Mouse (Mus musculus): Measurements from ENCODE around the gene B2m. TPM values are rescaled to one million over a fixed set of nuclear protein-coding genes. Genes with fewer than 3 reads are reported as not detected.

Gene B2m
- total and polyA plus RNA-seq, 3 experiments, result 108 to 1,161 (median 229) TPM

DNA sequence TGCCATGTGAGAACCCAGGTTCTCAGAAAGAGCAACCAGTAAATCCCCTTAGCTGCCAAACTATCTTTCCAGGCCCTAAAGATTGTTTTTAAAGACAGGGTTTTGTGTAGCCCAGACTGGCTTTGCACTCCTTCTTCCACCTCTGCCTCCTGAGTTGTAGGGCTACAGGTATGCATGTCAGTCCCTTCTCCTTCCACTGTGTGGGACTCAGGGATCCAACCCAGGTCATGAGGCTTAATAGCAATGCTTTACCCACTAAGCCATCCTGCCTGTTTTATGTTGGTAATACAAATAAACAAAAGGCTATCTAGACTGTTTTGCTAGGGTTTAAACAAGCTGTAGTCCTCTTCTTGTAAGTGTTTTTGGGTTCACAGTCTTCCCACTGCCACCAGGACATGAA, 10.1 kb downstream of the B2m start:
- Histone ChIP-seq H3K4me1 (ENCODE audit: control insufficient read depth in 1 of 2, insufficient read depth in 2 of 2, low read length in 2 of 2) (peaks cover 2 to 8% of the 10 kb centered on the region in 2 experiments; a peak in 3 of 4 replicates), H3K4me3 (ENCODE audit: control insufficient read depth in 1 of 2, insufficient read depth in 1 of 2, low read depth in 2 of 2, low read length in 2 of 2) (no peak overlapping the region), H3K36me3 (ENCODE audit: control insufficient read depth in 1 of 2, insufficient read depth in 2 of 2, low read length in 2 of 2) (peaks cover 3 to 10% of the 10 kb centered on the region in 2 experiments; a peak in 3 of 4 replicates), H3K27ac (ENCODE audit: control insufficient read depth, low read depth, low read length) (no peak overlapping the region), H3K9me3 (replicated peaks; ENCODE audit: insufficient read depth, low read length) (no peaks in the 10 kb centered on the region), H3K27me3 (ENCODE audit: control insufficient read depth in 1 of 2, insufficient read depth in 2 of 2, low read length in 2 of 2) (no peaks in the 10 kb centered on the region), H3K79me2 (ENCODE audit: control insufficient read depth, insufficient read depth, low read length, poor library complexity) (no peaks in the 10 kb centered on the region), H3K9ac (ENCODE audit: control insufficient read depth, low read depth, low read length, poor library complexity, severe bottlenecking) (no peak overlapping the region)
- DNase-seq (ENCODE audit: low read depth, low spot score), result no peak
- TF ChIP-seq USF2 (IDR thresholded peaks at IDR 0.05; ENCODE audit: borderline replicate concordance in 1 of 2, insufficient read depth in 1 of 2, low read depth in 1 of 2, low read length in 2 of 2), result no peak
- no peak for TF ChIP-seq USF1 (IDR thresholded peaks at IDR 0.05; ENCODE audit: low read depth, low read length)
- TF ChIP-seq ETS1 (IDR thresholded peaks at IDR 0.05; ENCODE audit: low read depth, low read length), result no peak
- no peak for TF ChIP-seq NRF1 (IDR thresholded peaks at IDR 0.05; ENCODE audit: insufficient read depth, low read depth, low read length, poor library complexity, severe bottlenecking)
- TF ChIP-seq HCFC1 (IDR thresholded peaks at IDR 0.05; ENCODE audit: low read depth, low read length), result no peak

- Histone ChIP-seq H3K36me3 (ENCODE audit: control insufficient read depth in 1 of 2, insufficient read depth in 2 of 2, low read length in 2 of 2) (peaks cover 0 to 6% of the 10 kb centered on the region in 2 experiments; a peak in 3 of 4 replicates), H3K9ac (ENCODE audit: control insufficient read depth, low read depth, low read length, poor library complexity, severe bottlenecking) (no peak overlapping the region), H3K9me3 (replicated peaks; ENCODE audit: insufficient read depth, low read length) (no peaks in the 10 kb centered on the region), H3K4me1 (ENCODE audit: control insufficient read depth in 1 of 2, insufficient read depth in 2 of 2, low read length in 2 of 2) (peaks cover 2 to 4% of the 10 kb centered on the region in 2 experiments; a peak in 3 of 4 replicates), H3K79me2 (ENCODE audit: control insufficient read depth, insufficient read depth, low read length, poor library complexity) (no peaks in the 10 kb centered on the region), H3K4me3 (ENCODE audit: control insufficient read depth in 1 of 2, insufficient read depth in 1 of 2, low read depth in 2 of 2, low read length in 2 of 2) (no peak overlapping the region), H3K27me3 (ENCODE audit: control insufficient read depth in 1 of 2, insufficient read depth in 2 of 2, low read length in 2 of 2) (no peaks in the 10 kb centered on the region), H3K27ac (ENCODE audit: control insufficient read depth, low read depth, low read length) (no peak overlapping the region)
- DNase-seq (ENCODE audit: low read depth, low spot score), result no peak
- TF ChIP-seq EP300 (IDR thresholded peaks at IDR 0.05; ENCODE audit: low read depth in 1 of 2, low read length in 2 of 2), result no peak
- no peak for TF ChIP-seq ETS1 (IDR thresholded peaks at IDR 0.05; ENCODE audit: low read depth, low read length)
- no peak for TF ChIP-seq TCF12 (IDR thresholded peaks at IDR 0.05; ENCODE audit: low read depth, low read length)
- no peak for TF ChIP-seq CTCF (IDR thresholded peaks at IDR 0.05 in 2 of 3, conservative IDR thresholded peaks at IDR 0.05 in 1 of 3; ENCODE audit: control insufficient read depth in 1 of 3, insufficient read depth in 1 of 3, low read depth in 2 of 3, low read length in 3 of 3, poor library complexity in 1 of 3, severe bottlenecking in 1 of 3)
- no peak for TF ChIP-seq UBTF (IDR thresholded peaks at IDR 0.05; ENCODE audit: borderline replicate concordance, insufficient read depth, low read depth, low read length)
- TF ChIP-seq NELFE (IDR thresholded peaks at IDR 0.05; ENCODE audit: low read depth, low read length), result no peak
- no peak for TF ChIP-seq USF2 (IDR thresholded peaks at IDR 0.05; ENCODE audit: borderline replicate concordance in 1 of 2, insufficient read depth in 1 of 2, low read depth in 1 of 2, low read length in 2 of 2)
- TF ChIP-seq POLR2AphosphoS2 (IDR thresholded peaks at IDR 0.05; ENCODE audit: low read length), result no peak
- TF ChIP-seq RCOR1 (IDR thresholded peaks at IDR 0.05; ENCODE audit: low read depth, low read length), result no peak
- TF ChIP-seq GABPA (IDR thresholded peaks at IDR 0.05; ENCODE audit: low read depth, low read length), result no peak
- TF ChIP-seq ZC3H11A (IDR thresholded peaks at IDR 0.05; ENCODE audit: low read depth, low read length), result no peak
- no peak for TF ChIP-seq POLR2A (IDR thresholded peaks at IDR 0.05; ENCODE audit: control insufficient read depth in 1 of 2, insufficient read depth in 1 of 2, low read depth in 1 of 2, low read length in 2 of 2, poor library complexity in 1 of 2)
- no peak for TF ChIP-seq E2F4 (IDR thresholded peaks at IDR 0.05; ENCODE audit: borderline replicate concordance, low read depth, low read length)
- TF ChIP-seq ZKSCAN1 (IDR thresholded peaks at IDR 0.05; ENCODE audit: low read depth, low read length), result no peak
- TF ChIP-seq POLR2AphosphoS5 (IDR thresholded peaks at IDR 0.05; ENCODE audit: borderline replicate concordance, low read depth, low read length), result no peak
- TF ChIP-seq USF1 (IDR thresholded peaks at IDR 0.05; ENCODE audit: low read depth, low read length), result no peak
- TF ChIP-seq CHD1 (IDR thresholded peaks at IDR 0.05; ENCODE audit: low read depth, low read length), result no peak
- no peak for TF ChIP-seq MYB (IDR thresholded peaks at IDR 0.05; ENCODE audit: low read depth, low read length)
- TF ChIP-seq ELF1 (IDR thresholded peaks at IDR 0.05; ENCODE audit: low read depth, low read length), result no peak
- no peak for TF ChIP-seq ZMIZ1 (IDR thresholded peaks at IDR 0.05; ENCODE audit: low read depth, low read length)
Observed at GRCm38 (mm10) chr2:122158362-122158802, 10.9 kb downstream of the B2m start.

Data from MEL (cell line).